Mouse (Mus musculus): ENCODE measurements around the gene Npr1. TPM values are rescaled to one million over a fixed set of nuclear protein-coding genes. Genes with fewer than 3 reads are reported as not detected.
A peak's percentile ranks its signal among the peaks of the same experiment; 100 is the strongest.

Gene Npr1
- 224 and 269 TPM in 2 replicates for total RNA-seq (2021)
- long read RNA-seq, full-length matches to known transcripts = 86 of 149 reads
- long read RNA-seq, partial matches to known transcripts = 31 of 149 reads
- long read RNA-seq, other reads (novel, unspliced or antisense) = 32 of 149 reads

DNA sequence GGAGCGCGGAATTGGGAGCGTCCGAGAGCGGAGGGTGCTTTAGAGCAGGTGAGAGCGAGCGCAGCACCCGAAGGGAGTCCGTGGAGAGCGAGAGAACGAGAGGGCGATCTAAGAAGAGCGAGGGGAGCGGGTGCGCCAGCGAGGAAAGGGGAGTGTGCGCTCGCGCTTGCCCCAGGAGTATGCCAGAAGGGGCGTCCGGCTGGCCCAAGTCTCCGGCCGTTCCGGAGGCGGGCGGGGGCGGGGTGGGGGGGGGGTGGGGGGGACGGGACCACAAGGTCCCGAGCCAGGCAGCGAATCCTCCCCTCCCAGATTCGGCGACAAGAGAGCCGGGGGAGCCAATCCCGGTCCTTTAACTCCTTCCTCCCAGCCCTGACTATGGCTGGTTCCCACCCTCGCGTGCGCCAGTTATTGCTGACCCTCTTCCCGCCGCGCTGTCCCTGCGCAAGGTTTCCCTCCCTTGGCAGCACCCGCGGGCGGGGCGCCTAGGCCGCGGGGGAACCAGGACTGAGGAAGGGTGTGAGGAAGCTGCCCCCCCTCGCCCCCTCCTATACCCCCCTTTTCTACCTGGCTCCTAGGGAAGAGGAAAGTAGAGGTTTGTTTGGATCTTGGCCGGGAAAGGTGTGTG is at the start of gene Npr1:
Npr1 (minus strand) TSS at position 181 of the 625 bp plus-strand sequence.
- peak; percentile 72 for DNase-seq

DNA sequence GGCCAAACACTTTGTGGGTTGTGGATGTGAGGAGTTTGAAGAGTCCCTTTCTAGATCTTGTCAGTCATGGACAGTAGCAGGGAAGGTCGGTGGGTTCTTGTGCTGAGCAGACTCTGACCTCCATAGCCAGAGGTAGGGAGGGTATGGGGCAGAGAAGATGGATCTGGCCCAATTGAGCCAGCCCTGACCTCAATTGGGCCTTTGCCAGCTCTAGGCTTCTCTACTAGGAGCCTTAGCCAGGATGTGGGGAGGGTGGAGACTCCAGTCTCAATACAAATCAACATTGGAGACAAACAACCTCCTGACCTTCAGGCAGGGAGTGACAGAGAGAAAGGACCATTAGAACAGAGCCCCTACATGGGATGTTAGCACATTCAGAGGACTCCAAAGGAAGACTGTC is 49.6 kb upstream of the Npr1 start:
- DNase-seq = peak; percentile 48

DNA sequence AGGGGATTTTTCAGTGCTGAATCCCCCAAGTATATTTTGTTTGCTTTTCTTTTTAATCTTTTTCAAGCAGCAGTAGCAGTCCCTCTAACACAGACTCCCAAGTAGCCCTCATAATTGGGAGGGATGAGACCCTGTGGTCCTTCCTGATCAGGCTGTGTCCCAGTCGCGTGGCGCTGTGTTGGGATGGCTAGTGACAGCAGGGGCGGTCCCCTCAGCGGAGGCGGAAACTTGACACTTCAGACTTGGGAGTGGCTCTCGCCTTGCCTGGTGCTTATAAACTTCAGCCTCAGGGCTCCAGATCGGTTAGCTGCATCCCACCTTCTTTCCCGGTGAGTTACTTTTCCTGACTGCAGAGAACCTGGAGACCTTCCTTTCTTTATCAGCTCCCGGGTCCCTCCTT is 49.0 kb upstream of the Npr1 start:
- DNase-seq = peak; percentile 73

DNA sequence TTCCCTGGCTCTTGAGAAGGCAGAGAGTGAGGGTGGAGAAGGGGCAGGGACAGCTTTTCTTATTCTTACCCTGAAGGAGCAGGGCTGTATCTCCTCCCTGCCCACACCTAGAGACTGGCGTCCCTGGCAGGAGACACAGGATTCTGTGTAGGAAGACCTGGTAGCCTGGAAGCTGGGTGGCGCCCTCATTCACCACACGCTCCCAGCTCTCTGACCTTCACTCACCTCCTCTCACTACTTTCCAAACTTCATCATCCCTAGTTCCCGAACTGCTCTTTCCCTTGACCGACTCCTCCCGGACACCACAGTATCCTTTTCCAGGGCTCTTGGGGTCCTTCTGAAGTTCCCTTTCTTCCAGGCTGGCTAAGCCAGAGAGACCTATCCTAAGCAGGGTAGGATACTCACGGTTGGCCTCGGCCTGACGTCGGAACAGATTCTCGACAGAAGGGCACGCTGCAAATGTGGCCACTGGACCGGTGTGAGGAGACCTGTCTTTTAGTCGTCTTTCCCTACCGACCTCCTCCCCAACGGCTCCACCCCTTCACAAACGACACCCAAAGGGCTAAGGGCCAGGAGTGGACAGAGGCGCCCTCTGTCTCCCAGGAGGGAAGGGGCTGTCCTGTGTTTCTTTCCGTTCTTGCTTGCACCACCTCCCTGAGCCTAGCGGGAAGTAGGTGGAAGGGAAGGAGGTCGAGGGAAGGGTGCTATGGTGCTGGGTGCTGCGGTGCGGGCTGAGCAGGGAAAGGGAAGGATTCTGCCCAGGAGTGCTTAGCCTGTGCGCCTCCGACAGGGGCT is 48.3 kb upstream of the Npr1 start, which contains the start of the genes S100a1 and S100a13:
S100a1 (minus strand) TSS at position 597 of the 795 bp plus-strand sequence.
S100a13 (plus strand) TSS at position 640 of the 795 bp plus-strand sequence.
- peak; percentile 72 for DNase-seq

DNA sequence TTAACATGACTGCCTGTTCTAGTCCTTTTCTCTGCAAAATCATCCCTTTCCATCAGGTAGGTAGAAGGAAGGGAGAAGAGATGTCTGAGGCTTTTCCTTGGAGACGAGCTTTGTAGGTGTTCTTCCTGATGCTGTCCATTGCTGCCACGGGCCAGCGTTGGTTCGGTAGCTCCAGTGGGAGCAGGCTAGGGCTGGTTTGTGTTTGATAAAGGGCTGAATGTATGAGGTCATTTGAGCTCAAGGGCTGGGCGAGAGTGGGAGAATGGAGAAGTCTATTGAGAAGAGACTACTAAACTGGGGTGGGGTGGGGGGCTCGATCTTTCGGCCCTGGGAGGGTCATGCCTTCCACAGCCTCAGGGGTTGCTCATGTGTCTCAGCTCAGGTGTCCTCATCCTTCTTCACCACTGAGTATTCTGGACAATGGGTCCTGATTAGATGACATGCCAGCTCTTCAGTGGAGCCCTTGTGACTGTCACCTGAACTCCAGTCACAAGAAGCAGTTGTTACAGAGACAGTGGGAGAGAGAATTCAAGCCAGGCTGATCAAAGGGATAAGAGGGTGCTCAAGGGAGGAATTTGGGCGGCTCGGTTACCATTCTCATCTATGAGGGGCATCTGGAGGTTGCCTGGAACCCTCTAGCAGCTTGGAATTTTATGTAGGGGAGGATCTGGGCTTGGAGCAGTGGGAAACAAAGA is 47.4 kb upstream of the Npr1 start:
- no peak for DNase-seq

DNA sequence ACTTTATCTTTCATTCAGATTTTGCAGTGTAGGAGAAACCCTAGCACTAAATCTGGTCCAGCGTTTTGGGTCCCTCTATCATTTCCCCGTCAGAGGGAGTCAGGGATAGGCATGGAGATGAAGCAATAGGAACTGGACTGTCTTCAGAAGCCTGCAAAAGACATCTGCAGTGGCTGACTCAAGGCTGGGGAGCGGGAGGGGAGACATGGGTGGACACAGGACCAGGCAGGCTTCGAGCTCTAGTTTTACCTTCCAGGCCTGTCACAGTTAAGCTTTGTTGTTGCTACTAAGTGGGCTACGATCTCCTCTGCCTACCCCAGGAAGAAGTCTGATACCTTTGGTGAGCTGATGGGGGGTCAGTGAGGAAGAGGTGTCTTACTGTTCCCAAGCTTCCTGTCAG is 46.6 kb upstream of the Npr1 start:
- no peak for DNase-seq

DNA sequence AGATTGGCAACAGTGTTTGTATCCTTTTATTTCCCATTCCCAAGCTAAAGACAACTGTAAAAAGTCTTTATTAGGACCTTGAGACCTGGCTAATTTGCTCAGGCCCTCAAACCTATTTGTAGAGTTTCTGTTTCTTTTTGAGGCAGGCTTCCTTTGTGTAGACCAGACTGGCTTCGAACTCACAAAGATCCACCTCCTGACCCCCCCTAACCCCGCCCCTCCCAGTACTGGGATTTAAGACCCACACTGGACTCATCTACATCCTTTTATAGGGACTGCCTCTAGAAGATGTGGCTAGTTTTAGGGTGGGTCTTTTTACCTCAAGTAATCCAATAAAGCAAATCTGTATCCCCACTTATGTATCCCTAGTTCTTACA is 44.1 kb upstream of the Npr1 start:
- DNase-seq = no peak

DNA sequence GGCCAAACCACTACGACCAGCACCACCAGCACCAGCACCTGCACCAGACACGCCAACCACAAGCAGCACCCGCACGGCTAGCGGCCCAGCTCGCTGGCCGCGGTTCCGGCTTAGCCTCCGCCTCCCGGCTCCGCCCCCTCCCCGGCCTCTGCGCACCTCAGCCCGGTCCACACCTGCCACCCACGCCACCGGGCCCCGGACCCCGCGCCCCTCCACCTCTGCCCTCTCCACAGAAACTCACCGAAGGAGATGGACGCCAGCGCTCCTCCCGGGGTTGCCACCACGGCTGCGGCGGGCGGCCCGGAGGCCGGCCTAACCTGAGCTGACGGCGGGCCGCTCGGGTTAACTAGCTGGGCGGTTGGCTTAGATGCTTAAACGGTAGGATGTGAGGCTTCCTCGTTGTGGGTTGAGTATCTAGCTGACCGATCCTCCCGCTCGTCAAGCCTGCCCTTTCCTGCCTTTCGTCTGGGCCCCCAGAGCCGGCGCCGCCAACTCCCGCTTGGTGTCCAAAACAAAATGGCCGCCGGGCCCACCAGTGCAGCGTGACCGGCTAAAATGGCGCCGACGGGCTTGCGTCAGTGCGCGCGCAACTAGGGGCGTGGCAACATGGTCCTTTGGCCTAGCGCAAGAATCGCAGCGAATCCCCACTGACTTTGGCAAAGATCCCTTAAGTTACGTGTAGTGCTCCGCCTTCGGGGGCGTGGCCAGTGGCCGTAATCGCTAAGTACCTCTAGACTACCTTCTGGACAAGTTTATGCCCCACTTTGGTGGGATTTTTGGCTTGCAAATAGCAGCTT is 43.5 kb upstream of the Npr1 start, which contains the start of gene Chtop:
Chtop (minus strand) TSS at position 549 of the 797 bp plus-strand sequence.
- DNase-seq = peak; percentile 100

DNA sequence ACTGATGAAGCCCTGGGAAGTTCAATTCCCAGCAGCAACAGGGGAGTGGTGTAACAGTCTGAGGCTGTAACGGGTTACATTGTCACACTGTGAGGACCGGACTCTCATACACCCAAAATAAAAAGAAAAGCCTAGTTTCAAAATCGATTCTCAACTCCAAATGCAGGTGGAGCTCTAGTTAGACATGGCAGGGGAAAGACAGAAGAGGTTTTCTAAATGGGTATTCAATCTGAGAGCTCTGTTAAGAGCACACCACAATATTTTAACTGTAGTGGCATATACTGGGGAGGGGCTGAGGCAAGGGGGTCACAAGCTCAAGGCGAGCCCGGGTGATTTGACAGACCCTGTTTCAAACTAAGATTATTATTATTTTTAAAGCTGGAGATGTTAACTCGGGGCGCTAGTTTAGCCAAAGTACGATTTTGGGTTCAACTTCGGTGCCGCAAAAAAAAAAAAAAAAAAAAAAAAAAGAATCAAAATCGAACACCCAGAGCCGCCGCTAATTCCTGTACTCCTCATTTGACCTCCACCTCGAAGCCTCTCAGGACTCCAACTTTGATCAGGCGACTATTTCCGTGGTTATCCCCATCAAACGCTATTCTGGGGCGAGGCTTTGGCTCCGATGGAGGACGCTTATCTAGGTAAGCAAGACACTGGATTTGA is 42.8 kb upstream of the Npr1 start:
- DNase-seq = no peak

DNA sequence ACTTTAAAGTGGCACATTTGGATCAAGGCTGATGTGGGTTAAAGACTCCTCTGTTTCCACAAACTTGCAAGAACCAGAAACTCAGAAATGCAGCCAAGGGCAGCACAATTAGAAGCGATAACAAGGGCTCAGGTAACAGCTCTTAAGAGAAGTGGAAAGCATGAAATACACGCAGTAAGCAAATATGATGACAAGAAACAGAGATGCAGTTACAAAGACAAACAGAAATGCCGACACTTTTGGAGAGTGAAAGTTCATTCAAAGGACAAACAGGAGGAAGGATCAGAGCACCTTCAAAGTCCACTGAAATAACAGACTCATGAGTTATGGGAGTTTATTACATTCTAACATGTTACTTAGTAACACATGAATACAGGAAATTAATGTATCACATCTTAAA is 40.7 kb upstream of the Npr1 start:
- DNase-seq = no peak

DNA sequence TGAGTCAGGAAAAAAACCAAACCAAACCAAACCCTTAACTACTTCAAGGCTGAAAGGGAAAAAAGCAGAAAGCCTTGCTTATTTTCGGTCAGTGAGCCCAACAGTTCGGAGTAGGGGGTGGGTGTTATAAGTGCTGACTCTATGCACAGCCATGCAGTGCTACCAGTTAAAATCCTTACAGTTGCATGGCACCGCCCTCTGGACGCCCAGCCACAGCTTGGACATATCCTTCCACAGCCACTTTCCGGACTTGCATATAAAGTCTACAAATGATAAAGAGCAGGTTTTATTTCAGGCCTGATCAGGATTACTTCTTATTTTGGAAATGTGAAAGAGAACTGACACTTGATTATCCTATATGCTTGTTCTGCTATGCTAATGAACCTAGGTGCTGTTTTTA is 39.5 kb upstream of the Npr1 start:
- DNase-seq = no peak

DNA sequence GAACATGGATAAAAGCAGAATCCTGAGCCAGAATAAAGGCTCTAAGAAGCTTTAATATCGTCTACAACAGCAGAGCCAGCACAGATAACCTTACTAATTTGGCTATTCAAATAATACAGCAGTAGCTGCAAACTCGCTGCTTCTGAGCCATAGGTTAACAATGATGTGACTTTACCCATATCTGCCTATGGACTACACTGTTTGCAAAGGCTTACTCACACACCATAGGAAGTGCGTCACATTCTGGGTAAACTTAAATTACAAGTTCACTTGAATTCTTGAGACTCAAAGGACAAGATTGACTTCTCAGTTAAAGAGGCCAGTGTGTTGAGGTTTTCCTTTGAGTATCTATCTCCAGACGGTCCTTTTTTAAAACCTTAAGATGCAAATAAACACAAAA is 37.8 kb upstream of the Npr1 start:
- no peak for DNase-seq

DNA sequence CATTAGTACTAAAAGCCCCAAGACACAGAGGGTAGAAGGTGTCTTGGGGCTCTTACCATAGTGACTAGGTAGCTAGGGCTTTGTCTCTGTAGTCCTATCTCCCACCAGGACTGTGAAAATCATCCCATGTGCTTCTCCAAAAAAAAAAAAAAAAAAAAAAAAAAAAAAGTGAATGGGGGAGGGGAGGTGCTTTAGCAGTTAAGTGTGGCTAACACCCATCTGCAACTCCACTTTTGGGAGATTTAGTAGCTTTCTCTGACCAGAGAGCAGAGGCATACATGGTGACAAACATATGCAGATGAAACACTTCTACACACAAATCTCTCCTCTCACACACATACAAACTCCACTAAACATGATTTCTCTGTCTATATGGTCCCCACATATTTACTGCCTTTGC is 31.9 kb upstream of the Npr1 start:
- no peak for DNase-seq

DNA sequence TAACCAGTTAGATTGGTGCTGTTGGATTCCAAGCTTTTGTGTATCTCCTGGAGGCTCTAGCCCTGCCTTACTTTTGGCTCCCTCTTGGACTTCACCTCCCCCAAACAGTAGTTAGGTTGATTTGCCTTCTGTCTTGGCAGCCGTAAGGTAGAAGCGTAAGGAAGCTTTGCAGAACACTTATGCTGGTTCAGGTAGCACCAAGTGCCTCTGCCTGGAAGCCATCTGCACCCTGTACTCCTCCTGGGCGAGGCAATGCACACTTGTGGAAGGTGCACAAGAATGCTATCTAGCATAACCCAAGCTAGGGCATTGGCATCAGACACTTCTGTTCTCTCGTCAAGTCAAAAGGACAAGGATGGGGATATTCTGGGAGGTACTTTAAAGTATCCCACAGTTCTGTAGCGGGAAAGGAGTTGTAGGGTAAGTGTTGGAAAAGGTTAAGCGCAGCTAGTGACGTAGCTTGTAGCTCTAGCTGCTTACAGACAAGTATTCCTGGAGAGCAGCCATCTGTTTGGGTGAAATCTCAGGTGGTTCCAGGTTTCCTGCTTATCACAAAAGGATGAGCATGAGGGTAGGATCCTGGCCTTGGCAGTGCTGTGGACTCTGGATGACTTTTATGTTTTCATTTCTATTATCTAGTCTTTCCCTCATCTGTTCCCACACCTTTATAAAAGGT is 30.3 kb upstream of the Npr1 start:
- no peak for DNase-seq

DNA sequence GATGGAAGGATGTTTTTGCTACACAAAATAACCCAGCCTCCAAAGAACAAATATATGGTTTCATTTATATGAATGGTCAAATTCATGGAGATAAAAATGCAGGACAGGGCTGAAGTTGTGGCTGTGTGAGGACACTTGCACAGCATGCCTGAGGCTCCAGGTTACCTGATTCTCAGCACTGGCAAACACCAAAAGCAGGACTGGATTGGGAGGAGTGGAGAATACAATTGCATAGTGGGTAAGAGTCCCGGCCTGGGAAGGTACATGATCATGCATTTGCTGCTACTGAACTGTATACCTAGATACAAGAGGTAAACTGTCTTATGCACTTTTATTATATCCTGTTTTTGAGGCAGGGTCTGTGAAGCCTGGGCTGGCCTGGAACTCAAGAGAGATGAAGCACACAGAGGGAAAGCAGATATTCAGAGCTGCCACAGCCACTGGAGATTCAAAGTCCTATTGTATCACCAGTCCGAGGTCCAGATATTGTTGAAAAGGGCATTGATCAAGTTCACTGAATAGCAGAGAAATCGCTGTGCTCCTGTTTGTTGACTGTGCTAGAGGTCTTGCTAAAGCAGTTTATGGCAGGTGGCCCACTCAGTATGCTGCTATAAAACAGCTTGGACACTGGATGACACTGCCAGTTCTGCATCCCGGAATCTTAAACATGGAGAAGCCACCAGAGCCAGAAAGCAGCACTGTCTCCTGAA is 28.3 kb upstream of the Npr1 start:
- no peak for DNase-seq

DNA sequence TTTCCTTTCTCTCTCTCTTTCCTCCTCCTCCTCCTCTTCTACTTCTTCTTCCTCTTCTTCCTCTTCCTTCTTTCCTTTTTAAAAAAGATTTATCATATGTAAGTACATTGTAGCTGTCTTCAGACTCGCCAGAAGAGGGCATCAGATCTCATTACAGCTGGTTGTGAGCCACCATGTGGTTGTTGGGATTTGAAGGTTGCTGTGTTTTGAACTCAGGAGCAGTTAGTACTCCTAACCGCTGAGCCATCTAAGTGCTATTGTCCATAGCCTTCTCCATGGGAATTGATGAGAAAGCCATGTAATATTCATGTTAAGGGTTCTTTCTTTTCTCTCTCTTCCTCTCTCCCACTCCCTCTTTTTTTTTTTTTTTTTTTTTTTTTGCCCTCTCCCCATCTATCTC is 25.7 kb upstream of the Npr1 start:
- no peak for DNase-seq

DNA sequence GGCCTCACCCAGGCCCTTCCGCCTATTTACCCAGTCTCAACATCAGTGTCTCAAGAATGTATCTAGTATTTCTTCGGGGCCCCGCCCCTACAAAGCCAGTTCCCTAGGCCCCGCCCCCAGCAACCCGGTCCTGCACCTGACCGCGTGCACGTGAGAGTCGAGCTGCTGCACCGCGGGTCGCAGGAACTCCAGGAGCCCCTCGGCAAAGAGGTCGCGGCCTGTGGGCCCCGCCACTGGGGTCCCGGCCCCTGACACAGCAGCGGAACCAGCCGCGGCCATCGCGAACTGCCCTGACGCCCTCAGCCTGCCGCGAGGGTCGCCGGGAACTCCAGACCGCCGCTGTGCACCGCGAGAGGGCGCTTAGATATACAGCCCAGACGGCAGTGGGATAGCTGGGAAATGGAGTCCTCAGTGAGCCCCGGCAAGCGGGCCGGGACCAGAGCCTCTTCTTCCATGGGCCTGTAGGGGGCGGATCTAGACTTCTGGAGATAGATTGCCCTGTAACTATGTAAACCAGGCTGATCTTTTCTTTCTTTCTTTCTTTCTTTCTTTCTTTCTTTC is 25.1 kb upstream of the Npr1 start, which contains the start of gene Snapin:
Snapin (minus strand) TSS at position 338 of the 561 bp plus-strand sequence.
- DNase-seq = peak; percentile 92

DNA sequence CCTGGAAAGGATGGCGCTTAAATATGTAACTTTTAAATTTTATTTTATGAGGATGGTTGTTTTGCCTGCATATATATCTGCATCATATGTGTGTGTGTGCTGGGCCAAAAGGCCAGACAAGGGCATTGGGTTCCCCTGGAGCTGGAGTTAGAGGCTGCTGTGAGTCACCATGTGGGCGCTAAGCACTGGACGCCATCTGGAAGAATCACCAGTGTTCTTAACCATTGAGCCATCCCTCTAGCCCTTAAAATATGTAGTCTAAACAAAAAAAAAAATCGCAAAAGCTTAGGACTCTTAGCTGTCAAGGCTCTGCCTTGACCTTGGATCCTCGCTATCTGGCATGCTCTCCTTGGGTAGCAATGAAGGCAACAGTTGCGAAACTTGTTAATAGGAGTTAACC is 22.9 kb upstream of the Npr1 start:
- DNase-seq = no peak

DNA sequence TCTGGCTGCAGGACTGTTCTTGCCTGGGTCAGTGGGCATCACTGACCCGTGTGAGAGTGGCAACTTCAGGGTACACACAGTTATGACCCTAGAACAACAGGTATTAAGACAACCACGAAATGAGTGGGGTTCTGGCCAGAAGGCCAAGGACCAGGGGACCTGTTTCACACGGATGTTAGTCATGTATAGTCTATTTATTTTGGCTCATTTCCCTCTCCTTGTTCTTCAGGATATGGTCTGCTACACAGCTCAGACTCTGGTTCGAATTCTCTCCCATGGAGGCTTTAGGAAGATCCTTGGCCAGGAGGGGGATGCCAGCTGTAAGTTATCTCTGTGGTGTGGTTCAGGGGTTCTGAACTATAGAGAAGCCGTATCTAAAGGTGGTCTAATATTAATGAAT is 21.3 kb upstream of the Npr1 start:
- no peak for DNase-seq
